Mouse (Mus musculus) lung, postnatal 0 days (tissue): Measurements from ENCODE around the gene Acbd3. TPM values are rescaled to one million over a fixed set of nuclear protein-coding genes. Genes with fewer than 3 reads are reported as not detected.

Experiments used
- ATAC-seq: fragments of 200-750 bp; cut with Nextera tagmentation; 2 replicates; pipeline ENCODE4 v1.8.0; 2017; ENCODE audit warnings: moderate library complexity
- DNase-seq: peaks from one replicate; pipeline ENCODE4 v3.0.0-alpha.2; 2016; ENCODE audit warnings: low spot score
- H3K27ac ChIP-seq: fragments of 300-500 bp; sonication (generic); 2 replicates; pipeline ENCODE4 v1.5.1; 2014; ENCODE audit warnings: antibody characterized with exemption, mild to moderate bottlenecking, low read length, mixed read lengths
- H3K27me3 ChIP-seq: fragments of 300-500 bp; sonication (generic); replicated peaks from 2 replicates; pipeline ENCODE4 v1.6.1; 2014; ENCODE audit warnings: low read length, mixed read lengths; ENCODE audit not compliant: insufficient read depth
- H3K36me3 ChIP-seq: fragments of 300-500 bp; sonication (generic); 2 replicates; pipeline ENCODE4 v1.6.1; 2014; ENCODE audit warnings: low read length, mixed read lengths; ENCODE audit not compliant: insufficient read depth
- H3K4me1 ChIP-seq: fragments of 300-500 bp; sonication (generic); 2 replicates; pipeline ENCODE4 v1.6.1; 2014; ENCODE audit warnings: antibody characterized with exemption, low read depth, low read length, mixed read lengths; ENCODE audit not compliant: insufficient read depth
- H3K4me2 ChIP-seq: fragments of 300-500 bp; sonication (generic); replicated peaks from 2 replicates; pipeline ENCODE4 v1.6.1; 2014; ENCODE audit warnings: low read depth, mild to moderate bottlenecking, low read length, moderate library complexity, mixed read lengths
- H3K4me3 ChIP-seq: fragments of 300-500 bp; sonication (generic); 2 replicates; pipeline ENCODE4 v1.5.1; 2014; ENCODE audit warnings: low read depth, low read length
- H3K9ac ChIP-seq: fragments of 300-500 bp; sonication (generic); replicated peaks from 2 replicates; pipeline ENCODE4 v1.6.1; 2014; ENCODE audit warnings: low read depth, mild to moderate bottlenecking
- H3K9me3 ChIP-seq: fragments of 300-500 bp; sonication (generic); 2 replicates; pipeline ENCODE4 v1.6.1; 2016; ENCODE audit warnings: low read length, mixed read lengths
- CTCF ChIP-seq: IDR thresholded peaks from 2 replicates; pipeline ENCODE4 v1.5.1; 2016; ENCODE audit warnings: antibody characterized with exemption, mild to moderate bottlenecking
- EP300 ChIP-seq: IDR thresholded peaks from 2 replicates; pipeline ENCODE4 v1.6.1; 2016; ENCODE audit warnings: antibody characterized with exemption, mild to moderate bottlenecking, control low read depth
- WGBS: fragments of 180-500 bp; shearing (Covaris S2); extraction: QIAGEN DNeasy Blood & Tissue Kit; methylation state at CpG from one replicate; pipeline ENCODE4 v1.1.7; 2014; 5-methylcytosine and 5-hydroxymethylcytosine counted together
- polyA plus RNA-seq: library from polyadenylated mRNA; unstranded; fragments of >200 nt; fragmentation: Nextera tagmentation; extraction: Ambion mirVana; gene quantifications from 2 replicates; pipeline ENCODE4 v1.2.1, GENCODE M21; 2015

The Acbd3 gene
- polyA plus RNA-seq, 1 experiment from 2014 or later = 17.0 TPM

DNA sequence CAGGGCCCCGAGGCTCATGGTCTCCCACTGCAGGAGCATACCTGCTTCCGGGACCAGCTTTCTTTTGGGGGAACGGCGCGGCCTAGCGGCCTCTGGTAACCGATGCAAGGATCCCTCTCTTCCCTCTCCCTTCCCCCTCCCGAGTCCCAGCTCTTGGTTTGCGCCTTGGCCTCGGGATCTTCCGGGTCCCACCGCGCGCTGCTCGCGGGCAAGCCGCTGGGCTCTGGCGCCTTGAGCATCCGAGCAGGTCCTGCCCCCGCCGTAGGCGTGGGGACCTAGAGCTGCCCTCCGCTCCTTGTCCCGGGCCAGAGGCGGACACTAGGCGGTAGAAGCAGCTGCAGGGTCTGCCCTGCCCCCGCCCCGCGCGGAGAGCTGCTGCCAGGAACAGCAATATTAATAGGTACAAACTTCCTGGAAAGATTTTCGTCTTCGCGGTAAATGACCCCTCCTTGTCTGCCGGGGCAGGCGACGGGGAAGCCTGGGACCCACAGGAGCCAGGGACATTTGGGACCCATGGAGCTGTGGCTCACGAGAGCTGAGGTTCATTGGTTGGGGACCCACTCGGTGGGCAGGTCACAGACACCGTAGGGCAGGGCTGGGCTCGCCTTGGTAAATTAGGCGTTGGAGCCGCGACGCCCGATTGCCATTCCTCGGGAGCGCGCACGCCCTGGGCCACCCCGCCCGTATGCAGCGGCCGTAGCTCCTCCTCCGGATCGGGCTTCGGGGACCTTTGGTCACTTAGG, 52.0 kb downstream of the Acbd3 start:
- peak overlapping the region; percentile 87 for H3K9ac ChIP-seq
- H3K36me3 ChIP-seq = no peaks in the 10 kb centered on the region
- DNase-seq (peak; percentile 97), ATAC-seq (peak; percentile 91)
- TF ChIP-seq EP300 (no peak; the same call in 1 of the 2 replicates), CTCF (peak; percentile 72)
- under 1% methylated on average over 56 of the region's 56 CpGs for WGBS
- H3K4me2 ChIP-seq = peak overlapping the region; percentile 87
- H3K27ac ChIP-seq = peak overlapping the region; percentile 98
- H3K4me1 ChIP-seq = peaks cover 7% of the 10 kb centered on the region; the same call in 1 of the 2 replicates
- no peaks in the 10 kb centered on the region for H3K27me3 ChIP-seq
- peak overlapping the region; percentile 68 for H3K4me3 ChIP-seq
- no peaks in the 10 kb centered on the region for H3K9me3 ChIP-seq

DNA sequence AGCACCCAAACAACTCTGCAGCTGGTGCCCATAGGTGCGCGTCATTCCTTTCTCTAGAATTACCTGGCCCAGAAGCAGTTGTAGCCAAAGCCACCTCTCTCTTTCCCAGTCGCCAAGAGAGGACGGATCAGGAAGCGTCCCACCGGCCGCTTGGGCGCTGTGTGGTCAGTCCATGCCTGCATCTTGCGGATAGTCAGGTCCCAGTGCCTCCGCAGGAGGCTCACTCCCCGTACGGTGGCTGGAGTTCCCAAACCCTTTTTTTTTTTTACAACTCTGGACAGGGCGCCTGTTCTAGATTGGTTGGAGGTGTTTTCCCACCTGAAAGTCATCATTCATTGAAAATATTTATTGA, 52.5 kb downstream of the Acbd3 start:
- no peaks in the 10 kb centered on the region for H3K9me3 ChIP-seq
- TF ChIP-seq EP300 = no peak
- no peak for TF ChIP-seq CTCF
- H3K27ac ChIP-seq = peak overlapping the region; percentile 98
- H3K4me1 ChIP-seq = peaks cover 7% of the 10 kb centered on the region; the same call in 1 of the 2 replicates
- peak overlapping the region; percentile 87 for H3K4me2 ChIP-seq
- no peaks in the 10 kb centered on the region for H3K36me3 ChIP-seq
- WGBS = under 1% methylated on average over 13 of the region's 13 CpGs
- H3K9ac ChIP-seq = peak overlapping the region; percentile 87
- ATAC-seq (peak; percentile 40), DNase-seq (no peak)
- H3K4me3 ChIP-seq = peak overlapping the region; percentile 68
- no peaks in the 10 kb centered on the region for H3K27me3 ChIP-seq

DNA sequence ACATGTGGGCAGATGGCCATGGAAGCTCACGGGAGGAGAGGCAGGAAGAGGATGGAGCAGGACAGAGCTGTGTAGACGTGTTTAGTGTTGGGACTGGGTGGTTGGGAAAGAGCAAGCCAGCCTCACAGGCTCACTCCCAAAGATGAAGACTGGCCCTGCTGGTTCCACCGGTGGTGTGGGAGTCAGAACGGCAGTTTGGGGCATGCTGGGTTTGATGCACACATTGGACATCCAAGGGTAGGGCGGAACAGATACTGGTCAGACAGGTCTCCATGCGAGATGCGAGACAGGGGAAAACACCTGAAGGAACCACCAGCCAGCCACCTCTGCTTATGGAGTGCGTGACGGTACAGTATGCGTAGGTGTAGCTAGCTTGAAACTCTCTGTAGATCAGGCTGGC, 53.1 kb downstream of the Acbd3 start:
- Histone ChIP-seq H3K9me3 (no peaks in the 10 kb centered on the region), H3K27me3 (no peaks in the 10 kb centered on the region), H3K27ac (no peak overlapping the region), H3K4me2 (peak overlapping the region; percentile 87; the same call in 1 of the 2 replicates), H3K9ac (no peak overlapping the region), H3K4me1 (peaks cover 7% of the 10 kb centered on the region; the same call in 1 of the 2 replicates), H3K4me3 (no peak overlapping the region), H3K36me3 (no peaks in the 10 kb centered on the region)
- TF ChIP-seq EP300 (no peak), CTCF (no peak)
- ATAC-seq (no peak), DNase-seq (no peak)
- WGBS = 65% methylated on average over 10 of the region's 10 CpGs

DNA sequence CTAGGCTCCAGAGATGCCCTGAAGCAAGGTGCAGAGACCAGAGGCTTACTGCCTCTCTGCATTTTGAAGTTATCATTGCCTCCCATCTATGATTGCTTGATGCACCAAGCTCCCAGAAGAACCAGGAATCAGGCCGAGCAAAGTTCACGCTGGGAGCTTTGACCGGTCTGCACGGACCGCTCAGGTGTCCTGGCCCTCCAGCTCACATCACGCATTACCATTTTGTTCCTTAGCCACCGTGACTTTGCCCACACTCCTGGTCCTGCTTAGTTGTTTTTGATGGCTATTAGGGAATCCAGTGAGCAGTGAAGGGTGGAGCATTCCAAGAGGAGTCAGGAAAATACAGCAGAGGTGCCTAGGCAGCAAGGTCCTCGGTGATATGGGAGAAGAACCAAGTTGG, 54.4 kb downstream of the Acbd3 start:
- 94% methylated on average over 8 of the region's 8 CpGs for WGBS
- Histone ChIP-seq H3K9me3 (no peaks in the 10 kb centered on the region), H3K4me3 (no peak overlapping the region), H3K27ac (no peak overlapping the region), H3K4me1 (peaks cover 7% of the 10 kb centered on the region; the same call in 1 of the 2 replicates), H3K36me3 (no peaks in the 10 kb centered on the region), H3K27me3 (no peaks in the 10 kb centered on the region), H3K9ac (no peak overlapping the region), H3K4me2 (no peak overlapping the region)
- DNase-seq = no peak
- no peak for TF ChIP-seq CTCF
- no peak for TF ChIP-seq EP300
- no peak for ATAC-seq

DNA sequence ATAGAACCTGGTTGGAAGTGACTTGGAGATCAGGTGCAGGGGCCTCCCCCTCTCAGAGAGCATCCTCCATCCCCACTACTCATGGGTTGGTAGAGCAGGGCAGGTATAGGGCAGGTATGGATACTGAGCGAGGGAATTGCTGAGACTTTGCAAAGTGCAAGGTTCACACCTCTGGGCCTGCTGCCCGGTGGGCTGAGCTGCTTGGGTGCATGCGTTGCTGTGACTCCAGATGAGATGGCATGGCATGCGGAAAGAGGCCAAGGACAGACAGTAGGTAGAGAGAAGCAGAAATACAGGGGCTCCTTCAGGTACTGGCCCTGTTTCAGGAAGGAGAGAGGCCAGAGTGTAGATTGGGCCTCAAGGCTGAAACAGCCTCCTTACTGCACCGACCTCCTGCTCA, 55.4 kb downstream of the Acbd3 start:
- Histone ChIP-seq H3K4me3 (no peak overlapping the region), H3K9ac (no peak overlapping the region), H3K27ac (no peak overlapping the region), H3K9me3 (no peaks in the 10 kb centered on the region), H3K36me3 (no peaks in the 10 kb centered on the region), H3K4me2 (no peak overlapping the region), H3K4me1 (peaks cover 6% of the 10 kb centered on the region; the same call in 1 of the 2 replicates), H3K27me3 (no peaks in the 10 kb centered on the region)
- no peak for ATAC-seq
- 83% methylated on average over 5 of the region's 5 CpGs for WGBS
- TF ChIP-seq CTCF = no peak
- DNase-seq = no peak

DNA sequence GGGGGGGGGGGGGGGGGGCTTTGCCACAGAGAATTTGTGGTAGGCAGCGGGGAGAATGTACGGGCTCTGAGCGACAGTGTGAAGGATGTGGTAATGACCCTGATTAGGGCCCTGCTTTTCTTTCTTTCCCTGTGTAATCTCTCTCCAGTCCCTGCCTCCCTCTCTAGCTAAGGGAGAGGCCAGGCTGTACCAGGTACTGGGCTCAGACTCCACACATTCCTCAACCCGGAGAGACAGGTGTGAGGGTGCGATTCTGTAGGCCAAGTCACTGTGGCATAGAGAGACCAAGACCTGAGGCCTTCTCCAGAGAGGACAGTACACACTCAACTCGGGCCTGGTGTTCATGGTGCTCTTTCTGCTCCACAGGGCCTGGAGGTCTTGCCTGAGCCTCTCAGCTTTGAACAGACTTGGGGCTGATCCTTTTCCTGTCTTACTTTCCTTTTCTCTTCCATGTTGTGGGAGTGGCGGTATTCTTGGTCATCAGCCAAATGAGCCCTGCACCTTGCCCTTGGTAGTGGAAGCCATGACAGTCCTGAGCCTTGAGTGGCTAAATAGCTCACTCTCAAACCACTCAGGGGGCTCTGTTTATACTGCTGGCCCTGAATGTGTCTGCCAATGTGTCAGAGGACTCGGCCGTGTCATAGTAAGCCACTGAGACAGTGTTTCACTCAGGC, 57.2 kb downstream of the Acbd3 start:
- H3K9ac ChIP-seq = no peak overlapping the region
- no peaks in the 10 kb centered on the region for H3K4me1 ChIP-seq
- 51% methylated on average over 9 of the region's 9 CpGs for WGBS
- H3K4me3 ChIP-seq = no peak overlapping the region
- no peaks in the 10 kb centered on the region for H3K36me3 ChIP-seq
- ATAC-seq (no peak; the same call in 1 of the 2 replicates), DNase-seq (no peak)
- H3K4me2 ChIP-seq = no peak overlapping the region
- H3K27me3 ChIP-seq = no peaks in the 10 kb centered on the region
- no peak overlapping the region for H3K27ac ChIP-seq
- no peaks in the 10 kb centered on the region for H3K9me3 ChIP-seq
- TF ChIP-seq CTCF (no peak), EP300 (no peak)
